Mouse (Mus musculus) induced T-regulatory cell, adult 2 months (primary cell): ENCODE results near the gene Frmpd1.
A peak's percentile ranks its signal among the peaks of the same experiment; 100 is the strongest.

Experiments used
- DNase-seq: peaks from one replicate; pipeline ENCODE4 v3.0.0-alpha.2; 2012; ENCODE audit warnings: low read depth

Gene Frmpd1

DNA sequence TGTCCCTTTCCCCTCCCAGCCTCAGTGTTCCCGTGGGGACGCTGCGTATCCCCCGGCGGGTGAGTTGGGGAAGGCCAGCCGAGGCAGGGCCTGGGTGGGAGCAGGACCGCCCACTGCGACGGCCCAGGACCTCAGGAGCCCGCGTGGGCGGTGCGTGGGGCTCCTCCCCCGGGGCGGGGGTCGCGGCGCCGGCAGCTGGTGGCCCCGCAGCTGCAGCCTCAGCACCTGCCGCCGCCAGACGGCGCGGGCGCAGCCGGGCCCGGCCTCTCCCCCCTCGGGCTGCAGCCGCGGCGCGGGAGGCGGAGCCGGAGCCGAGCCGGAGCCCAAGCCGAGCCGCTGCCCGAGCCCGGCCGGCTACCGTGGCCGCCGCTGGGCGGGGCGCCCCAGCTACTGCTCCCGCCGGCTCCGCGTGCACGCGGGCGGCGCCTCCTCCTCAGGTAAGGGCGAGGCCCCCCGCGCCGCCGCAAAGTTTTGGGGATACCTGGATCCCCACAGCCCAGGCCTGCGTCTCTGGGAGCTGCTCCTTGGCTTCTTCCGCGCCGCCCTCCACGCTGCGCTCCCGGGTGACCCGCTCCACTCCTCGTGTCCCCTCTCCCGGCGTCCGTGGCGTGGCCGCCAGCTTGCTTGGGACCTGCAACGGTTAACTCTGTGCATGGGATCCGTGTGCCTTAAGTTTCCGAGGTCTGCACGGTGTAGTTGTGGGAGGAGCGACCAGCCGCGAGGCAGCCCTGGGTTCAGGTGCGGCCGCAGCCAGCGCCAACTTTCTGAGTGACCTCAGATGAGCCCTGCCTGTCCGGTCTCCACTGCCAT is at the start of gene Frmpd1:
Gene Frmpd1, plus strand, starts transcription at position 355 of the 810 bp plus-strand sequence.
- DNase-seq: peak; percentile 18

DNA sequence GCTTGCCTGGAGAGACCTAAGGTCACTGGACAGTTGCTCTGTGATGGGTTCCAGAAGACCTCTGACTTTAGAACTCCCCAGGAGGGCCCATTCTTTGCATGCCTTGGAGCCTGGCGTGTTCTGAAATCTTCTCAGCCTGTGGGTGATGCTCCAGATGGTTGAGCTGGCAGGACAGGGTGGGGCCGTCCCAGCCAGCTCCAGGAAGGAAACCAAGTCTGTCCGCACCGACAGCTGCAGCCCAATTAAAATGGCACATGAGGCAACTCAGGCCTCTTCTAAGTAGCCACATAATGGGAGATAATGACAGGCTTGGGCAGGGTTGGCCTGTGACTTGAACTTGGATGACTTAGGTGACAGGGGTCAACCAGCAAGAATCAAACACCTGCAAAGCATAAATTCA is 47.0 kb upstream of the Frmpd1 start:
- DNase-seq: no peak

DNA sequence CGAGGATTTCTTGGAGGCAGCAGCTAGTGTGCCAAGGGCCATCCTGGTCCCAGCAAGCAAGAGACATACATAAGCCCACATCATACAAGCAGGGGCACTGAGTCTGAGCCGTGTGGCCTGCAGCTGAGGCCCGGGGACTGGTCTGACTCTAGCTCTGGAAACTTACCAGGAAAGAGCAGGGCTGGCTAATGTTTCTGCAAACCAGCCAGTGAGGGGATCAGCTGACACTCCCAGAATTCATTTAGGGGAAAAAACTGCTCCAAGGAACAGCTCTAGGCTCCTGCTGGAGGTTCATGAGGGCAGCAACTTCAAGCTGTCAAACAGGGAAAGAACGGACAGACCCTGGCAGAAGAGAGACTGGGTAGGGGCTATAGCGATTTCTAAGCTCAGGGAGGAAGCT is 42.8 kb upstream of the Frmpd1 start:
- DNase-seq: no peak

DNA sequence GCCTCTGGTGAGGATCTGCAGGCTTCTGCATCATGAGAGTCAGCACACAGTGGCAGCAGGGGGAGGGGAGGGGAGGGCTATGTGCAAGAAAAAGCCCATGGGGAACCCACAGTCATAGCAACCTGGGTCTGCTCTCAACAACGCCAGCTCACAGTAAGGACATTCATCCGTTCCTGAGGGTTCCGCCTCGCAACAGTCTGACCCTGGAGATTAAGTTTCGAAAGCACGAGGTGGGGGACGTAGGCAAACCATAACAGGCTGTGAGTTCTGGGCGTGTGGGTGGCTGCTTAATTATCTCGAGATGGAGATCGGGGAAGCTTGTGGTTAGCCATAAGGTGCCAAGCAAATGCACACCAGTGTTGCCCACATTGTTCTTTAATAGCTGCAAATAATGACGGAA is 42.3 kb upstream of the Frmpd1 start:
- no peak for DNase-seq

DNA sequence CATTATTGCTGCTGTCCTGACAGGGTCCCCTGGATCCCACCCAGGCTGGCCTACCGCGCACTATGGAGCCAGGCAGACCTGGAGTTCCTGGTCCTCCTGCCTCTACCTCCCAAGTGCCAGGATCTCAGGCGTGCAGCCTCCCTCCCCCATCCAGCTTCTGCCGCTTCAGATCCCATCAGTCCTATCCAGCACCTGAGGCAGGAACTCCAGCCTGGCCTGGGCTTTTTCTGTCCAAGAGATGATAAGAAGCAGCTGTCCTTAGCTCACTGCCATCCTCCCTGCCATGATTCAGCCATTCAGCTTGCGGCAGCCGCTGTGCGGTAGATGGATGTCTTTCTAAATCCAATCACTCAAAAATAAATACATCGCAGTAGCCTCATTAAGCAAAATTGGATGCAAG is 41.7 kb upstream of the Frmpd1 start:
- no peak for DNase-seq

DNA sequence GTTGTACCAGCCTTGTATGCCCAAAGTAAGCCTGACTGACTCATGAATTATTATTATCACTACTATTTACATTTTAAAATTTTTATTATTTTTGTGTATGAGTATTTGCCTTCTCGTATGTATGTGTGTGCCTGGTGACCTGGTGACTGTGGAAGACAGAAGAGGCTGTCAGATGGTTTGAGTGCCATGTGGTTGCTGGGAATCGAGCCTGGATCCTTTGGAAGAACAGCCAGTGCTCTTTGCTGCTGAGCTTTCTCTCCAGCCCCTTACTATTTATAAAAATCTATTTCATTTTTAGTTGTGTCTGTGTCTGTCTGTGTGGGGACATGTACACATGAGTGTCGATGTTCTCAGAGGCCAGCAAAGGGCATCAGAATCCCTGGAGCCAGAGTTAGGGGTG is 28.2 kb upstream of the Frmpd1 start:
- no peak for DNase-seq

DNA sequence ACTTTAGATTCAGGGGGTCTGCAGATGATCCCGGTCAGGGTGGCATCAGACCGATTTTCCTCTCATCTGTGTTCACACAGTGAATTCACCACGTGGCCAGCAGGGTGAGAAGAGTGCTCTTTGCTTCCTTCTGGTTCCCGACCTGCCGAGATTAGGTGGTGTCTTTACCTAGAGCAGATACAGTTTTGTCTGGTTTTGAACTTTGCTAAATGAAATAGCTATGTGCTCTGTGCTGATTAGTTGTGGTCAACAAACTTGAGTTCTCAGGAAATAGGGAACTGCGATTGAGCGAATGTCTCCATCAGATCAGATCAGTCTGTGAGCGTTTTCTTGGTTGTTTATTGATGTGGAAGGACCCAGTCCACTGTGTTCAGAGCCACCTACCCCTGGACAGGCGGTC is 26.1 kb upstream of the Frmpd1 start:
- DNase-seq: no peak

DNA sequence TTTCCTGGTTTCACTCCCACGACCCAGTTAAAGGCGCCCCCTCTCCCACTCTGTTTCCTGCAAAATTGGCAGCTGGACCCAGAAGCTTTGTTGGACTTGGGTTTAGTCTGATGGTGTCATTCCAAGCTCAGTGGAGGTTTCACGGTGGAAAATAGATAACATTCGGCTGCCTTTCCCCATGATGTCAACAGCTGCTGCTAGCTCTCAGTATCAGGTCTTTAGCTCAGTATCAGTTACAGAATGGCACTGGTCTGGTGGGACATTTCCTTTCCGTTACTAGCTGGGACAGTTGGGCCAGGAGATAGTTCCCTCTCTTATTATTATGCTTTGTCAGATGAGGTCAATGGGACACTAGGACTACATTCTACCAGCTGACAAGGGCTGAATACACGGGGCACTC is 23.9 kb upstream of the Frmpd1 start:
- no peak for DNase-seq

DNA sequence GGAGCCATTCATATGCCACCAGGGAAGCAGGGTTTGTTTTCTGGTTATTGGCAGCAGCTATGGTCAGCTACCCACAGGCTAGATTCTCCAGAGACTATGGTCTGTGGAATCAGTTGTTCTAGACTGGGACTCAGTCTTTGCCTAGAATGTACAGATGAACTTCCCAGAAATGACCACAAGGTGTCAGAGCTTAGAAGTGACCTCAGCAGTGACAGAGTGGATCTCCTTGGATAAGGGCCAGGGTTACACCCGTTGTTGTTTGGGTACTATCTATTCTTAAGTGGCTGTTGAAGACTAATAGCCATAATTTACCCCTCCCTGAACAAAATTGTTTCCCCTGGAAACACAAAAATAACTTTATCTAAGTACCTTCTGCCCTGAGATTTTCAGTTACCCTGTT is 21.0 kb upstream of the Frmpd1 start:
- DNase-seq: peak; percentile 10

DNA sequence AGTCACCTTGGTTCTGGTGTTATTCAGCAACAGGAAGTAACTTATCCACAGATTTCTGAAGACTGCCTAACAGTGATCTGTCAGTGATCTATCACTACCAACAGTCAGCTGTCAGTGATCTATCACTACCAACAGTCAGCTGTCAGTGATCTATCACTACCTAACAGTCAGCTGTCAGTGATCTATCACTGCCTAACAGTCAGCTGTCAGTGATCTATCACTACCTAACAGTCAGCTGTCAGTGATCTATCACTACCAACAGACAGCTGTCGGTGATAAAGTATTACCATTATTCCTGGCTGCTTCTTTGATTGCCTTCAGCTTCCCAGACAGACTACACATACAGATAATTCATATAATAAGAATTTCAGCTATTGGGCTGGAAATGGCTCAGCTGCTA is 19.2 kb upstream of the Frmpd1 start:
- DNase-seq: no peak

DNA sequence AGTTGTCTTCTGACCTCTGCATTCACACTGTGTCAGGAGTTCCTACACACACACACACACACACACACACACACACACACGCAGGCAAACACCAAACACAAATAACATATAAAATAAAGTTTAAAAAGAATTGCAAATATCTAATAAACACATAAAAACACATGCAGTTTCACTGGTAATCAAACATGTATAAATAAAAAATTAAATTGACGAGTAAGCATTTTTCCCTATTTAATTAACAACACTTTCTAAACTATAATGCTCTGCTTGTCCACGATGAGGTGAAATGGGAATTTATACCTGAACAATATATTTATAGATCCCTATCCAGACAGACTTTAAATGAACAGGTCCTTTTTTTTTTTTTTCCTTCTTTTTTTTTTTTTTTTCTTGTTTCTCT is 18.7 kb upstream of the Frmpd1 start:
- DNase-seq: no peak

DNA sequence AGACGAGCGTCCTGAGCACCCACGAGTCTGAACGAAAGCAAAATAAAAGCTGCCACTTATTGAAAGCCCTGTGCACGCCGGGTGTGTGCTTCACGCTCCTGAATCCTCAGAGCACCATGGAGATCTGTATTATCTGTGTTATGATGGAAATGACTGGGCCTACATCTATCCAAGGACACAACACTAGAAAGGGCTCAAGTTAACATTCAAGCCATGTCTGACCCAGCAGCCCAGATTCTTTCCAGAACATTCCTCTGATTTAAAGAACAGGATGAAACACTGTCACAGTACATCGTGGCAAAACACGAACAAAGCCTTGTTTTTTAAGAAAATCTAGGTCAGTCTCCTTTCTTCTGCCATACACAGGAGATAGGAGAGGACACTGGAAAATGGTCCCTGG is 13.3 kb upstream of the Frmpd1 start:
- no peak for DNase-seq

DNA sequence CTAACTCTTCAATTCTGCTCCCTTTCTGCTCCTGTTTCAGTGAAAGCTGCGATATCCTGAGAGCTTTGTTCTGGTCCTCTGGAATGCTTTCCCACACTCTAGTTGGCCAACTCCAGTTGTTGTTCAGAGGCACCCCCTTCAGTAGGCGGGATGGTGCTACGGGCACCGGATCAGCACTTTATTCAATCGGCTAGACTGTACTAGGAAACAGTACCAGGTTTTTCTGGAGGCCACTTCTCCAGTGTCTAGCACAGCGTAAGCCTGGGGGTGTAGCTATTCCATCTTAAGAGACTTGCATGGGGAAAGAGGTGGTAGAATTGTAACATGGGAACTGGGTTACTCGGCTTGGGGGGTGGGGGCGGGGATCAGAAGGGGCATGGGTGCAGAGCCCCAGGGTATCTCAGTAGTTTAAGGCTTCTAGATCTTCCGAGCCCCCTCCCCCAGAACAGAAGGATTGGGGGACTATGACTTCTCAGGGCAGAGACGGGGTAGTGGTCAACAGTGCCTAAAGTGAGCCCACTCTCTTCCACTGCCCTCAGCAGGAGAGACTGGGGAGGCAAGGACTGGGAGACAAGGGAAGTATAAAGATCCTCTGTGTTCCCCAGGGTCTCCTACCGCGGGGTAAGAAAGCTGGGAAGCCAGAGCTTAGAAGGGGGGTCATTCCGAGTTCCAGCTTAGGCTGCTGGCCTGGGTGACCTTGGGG is 706 bp upstream of the Frmpd1 start:
- DNase-seq: no peak

DNA sequence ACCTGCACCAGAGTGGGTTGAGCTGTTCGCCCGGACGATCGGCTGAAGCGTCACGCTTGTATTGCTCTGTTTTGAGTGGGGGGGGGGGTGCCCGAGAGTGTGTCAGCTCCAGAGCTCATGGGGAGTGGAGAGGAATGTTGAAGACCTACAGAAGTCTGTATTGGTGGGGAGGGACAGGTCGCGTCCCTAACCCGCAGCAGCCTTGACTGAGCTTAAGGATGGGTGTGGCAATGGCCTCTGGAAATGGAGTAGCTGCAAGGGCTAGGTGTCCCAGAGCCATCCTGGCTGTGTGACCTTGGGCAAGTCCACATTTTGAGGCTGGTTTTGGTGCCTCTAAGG is 625 bp downstream of the Frmpd1 start:
- DNase-seq: no peak

DNA sequence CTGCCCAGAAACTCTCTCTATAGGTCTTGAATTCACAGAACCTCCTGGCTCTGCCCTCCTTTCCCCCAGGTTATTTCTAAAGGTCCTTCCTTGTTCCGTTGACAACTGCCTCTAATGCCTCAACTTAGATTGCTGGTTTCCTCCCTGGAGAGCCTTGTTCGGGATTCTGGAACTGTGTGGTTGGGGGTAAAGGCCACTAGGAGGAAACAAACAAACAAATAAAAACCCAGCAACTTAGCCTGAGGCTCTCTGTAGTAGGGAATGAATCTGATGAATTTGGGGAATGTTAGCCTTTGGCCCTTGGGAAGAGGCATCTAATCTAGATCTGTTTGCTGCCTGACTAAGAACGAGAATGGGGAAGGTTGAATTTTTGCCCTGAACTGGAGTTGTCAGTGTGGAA is 13.6 kb downstream of the Frmpd1 start:
- DNase-seq: no peak

DNA sequence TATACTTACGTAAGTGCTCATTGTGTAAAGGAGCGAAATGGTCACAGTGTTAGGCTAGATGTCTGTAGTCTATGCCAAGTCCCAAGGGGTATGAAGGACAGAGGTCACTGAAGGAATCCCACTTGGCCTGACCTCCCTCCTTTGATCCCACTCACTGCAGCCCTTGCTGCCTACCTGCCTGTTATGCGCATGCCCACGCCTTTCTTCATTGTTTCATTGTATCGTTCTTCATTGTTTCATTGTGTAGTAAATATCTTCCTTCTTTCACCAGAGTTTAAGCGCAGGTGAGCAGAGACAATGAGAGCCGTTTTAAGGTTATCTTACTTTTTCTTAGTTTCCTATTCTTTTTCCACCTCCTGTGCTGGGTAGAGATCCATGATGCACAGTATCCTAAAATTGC is 18.6 kb downstream of the Frmpd1 start:
- DNase-seq: no peak

DNA sequence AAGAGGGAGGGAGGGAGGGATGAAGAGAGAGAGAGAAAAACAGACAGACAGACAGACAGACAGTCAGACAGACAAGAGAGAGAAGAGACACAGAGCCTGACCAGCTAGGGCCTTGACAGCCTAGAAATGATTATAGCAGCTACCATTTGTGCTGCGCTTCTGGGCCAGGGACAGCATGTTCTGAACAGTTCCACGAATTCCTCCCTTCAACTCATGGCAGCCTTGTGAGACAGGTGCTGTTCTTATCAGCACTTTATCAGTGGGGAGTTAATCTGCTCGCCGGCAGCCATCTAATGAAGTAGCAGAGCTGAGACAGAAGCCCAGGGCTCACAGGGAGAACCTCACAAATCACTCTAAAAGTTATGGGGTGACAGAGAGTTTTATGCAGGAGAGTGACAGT is 22.8 kb downstream of the Frmpd1 start:
- no peak for DNase-seq

DNA sequence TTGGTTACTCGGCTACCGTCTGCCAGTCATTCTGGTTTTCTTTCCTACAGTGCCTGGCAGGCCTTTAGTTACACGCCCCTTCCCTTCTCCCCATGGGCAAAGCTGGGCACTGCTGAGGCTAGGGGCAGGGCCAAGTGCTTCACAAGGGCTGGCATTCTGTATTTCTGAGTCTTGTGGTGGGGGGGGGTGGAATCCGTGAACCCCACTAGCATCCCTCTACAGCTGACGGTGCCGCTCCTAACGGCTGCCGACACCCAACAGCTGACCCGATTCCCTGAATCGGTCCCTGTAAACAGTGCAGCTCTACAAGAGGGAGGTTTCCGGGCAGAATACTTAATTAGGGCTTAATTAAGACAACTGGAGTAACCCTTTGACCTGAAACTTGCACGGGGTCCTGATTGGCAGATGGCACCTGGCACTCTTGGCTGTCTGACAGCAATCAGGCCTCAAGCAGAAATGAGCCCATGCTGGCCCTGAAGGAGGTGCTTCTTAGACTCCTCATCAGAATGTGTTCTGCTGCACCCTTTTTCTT is 24.2 kb downstream of the Frmpd1 start:
- DNase-seq: no peak

DNA sequence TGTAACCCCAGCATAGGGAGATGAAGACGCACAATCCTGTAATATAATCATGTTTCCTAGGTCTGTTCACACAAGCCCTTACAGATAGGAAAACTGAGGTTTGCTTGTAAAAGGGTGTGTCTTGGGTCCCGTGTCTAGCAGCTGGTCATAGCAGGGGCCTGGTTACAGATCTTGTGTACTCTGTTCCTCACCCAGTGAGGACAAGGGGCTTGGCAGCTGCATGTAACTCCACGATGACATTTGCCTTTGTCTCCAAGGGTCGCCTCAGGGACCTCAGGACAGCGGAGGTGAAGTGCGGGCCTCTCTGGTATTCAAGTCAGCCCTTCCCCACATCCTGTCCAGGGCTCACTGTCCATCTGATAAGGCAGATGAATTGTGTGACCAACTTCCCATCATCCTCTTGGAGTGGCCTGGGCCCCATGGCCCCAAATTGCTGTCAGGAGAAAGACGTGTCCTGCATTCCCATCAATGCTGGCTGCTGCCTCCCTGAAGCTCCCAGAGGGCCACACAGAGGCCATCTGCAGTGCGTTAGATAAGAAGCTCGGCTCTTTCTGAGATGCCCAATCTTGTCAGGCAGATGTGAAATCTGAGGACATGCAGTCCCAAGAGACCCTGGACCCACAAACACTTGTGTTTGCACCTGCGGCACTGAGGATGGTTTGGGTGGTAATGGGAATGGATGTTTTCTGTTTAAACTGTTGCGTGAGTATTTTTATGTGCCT is 27.8 kb downstream of the Frmpd1 start:
- DNase-seq: no peak

DNA sequence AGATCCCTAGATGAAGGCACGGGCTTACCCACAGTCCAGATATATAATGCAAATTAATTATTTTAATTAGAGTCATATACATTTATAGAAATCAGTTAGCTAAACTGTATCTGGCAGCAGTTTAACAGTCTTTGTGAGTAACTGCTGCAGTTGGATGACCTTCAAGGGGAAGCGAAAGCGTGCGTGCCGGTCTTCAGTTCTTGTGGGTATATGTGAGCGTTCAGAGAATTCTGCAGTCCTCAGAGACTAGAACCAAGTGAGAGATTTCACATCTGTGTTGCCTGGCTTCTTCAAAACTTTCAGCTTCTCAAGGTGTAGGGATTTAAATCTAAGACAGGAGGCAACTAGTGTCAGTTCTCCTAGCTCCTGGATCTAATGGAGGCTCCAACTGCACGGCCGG is 35.3 kb downstream of the Frmpd1 start:
- DNase-seq: no peak

DNA sequence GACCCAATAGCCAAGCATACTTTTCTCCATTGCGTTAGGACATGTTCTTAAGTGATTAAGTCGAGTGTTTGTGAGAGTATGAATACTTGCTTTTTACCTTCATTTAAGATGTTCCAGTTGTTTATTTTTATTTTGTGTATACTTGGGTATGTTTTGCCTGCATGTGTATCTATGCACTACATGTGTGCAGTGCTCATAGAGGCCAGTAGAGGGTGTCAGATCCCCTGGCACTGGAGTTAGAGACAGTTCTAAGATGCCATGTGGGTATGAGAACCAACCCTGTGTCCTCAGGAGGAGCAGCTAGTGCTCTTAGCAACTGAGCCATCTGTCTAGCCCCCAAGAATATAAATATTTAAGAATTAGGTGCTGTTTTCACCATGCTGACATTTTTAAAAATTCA is 37.7 kb downstream of the Frmpd1 start:
- peak; percentile 0 for DNase-seq

DNA sequence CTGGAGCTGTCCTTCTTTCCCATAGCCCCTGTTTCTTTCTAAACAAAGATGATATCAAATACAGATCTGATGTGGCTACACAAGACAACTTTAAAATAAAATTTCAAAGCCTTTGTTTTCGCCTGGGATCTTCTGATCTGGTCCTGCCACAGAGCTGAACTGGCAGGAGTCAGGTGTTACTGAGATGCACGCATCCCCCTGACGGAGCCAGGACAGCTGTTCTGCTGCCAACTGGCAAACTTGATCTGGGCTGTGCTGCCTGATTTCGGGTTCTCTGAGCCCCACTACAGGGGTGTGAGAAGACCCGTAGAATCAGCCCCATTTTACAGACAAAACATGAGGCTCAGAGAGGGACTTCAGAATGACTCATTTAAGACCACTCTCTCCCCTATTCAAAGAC is 45.6 kb downstream of the Frmpd1 start:
- no peak for DNase-seq

DNA sequence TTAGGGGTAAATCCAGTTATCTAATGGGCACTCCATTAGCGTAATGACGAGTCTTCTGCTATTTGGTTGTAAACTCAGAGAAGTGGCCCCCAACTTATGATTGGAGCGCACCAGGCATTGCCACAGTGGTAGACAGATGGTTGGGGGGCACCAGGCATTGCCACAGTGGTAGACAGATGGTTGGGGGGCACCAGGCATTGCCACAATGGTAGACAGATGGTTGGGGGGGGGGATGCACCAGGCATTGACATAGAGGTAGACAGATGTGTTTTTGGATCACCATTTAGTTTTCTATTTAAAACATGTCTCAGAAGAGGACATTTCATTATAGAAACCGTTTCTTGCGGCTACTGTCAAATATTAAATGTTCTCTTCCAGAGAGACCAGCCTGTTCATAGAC is 53.6 kb downstream of the Frmpd1 start:
- no peak for DNase-seq
